Mouse (Mus musculus): ENCODE results near the gene Pou3f1.

GRCm38 (mm10) chr4:124693135-124693894 lies 36.7 kb downstream of the Pou3f1 start, which contains the start of gene Utp11:
- no peak for TF ChIP-seq GATA1 (IDR thresholded peaks at IDR 0.05; ENCODE audit: low read length)
- no peak for TF ChIP-seq TAL1 (IDR thresholded peaks at IDR 0.05; ENCODE audit: low read length)

Measured in erythroblast, embryonic 14.5 days (primary cell).